Mouse (Mus musculus): ENCODE results near the gene Ntn5. TPM values are rescaled to one million over a fixed set of nuclear protein-coding genes. Genes with fewer than 3 reads are reported as not detected.
A peak's percentile ranks its signal among the peaks of the same experiment; 100 is the strongest.
"Not testable (repeated sequence)": the region's sequence is repeated elsewhere in the genome, so short reads cannot be mapped to it uniquely, and the experiment has no call there.

The Ntn5 gene
- polyA plus RNA-seq, 1 experiment from 2014 or later = 0.41 TPM

- H3K4me2 ChIP-seq (replicated peaks; ENCODE audit: low read depth) = peak overlapping the region; percentile 71
- no peaks in the 10 kb centered on the region for H3K27me3 ChIP-seq (ENCODE audit: control insufficient read depth, insufficient read depth, low read length)
- H3K9ac ChIP-seq (ENCODE audit: low read length) = peak overlapping the region; percentile 61
- WGBS = 6% methylated on average over 28 of the region's 28 CpGs
- no peaks in the 10 kb centered on the region for H3K9me3 ChIP-seq (ENCODE audit: control insufficient read depth, low read length)
- TF ChIP-seq EP300 (optimal IDR thresholded peaks at IDR 0.05) = no peak
- TF ChIP-seq CTCF (IDR thresholded peaks at IDR 0.05; ENCODE audit: low read depth) = no peak
- no peaks in the 10 kb centered on the region for H3K36me3 ChIP-seq (ENCODE audit: control insufficient read depth, insufficient read depth, low read length)
- peak overlapping the region; percentile 37 for H3K4me3 ChIP-seq (ENCODE audit: low read depth, low read length)
- ATAC-seq (ENCODE audit: low FRiP score, low TSS enrichment) (peak; percentile 92), DNase-seq (ENCODE audit: low spot score) (peak; percentile 96)
- H3K4me1 ChIP-seq (replicated peaks; ENCODE audit: control insufficient read depth, insufficient read depth) = peaks cover 17% of the 10 kb centered on the region
- peak overlapping the region; percentile 87 for H3K27ac ChIP-seq (replicated peaks)
Measured at GRCm38 (mm10) chr7:45643441-45644178, 40.2 kb upstream of the Ntn5 start.

- WGBS = 11% methylated on average over 18 of the region's 18 CpGs
- TF ChIP-seq CTCF (IDR thresholded peaks at IDR 0.05; ENCODE audit: low read depth) = no peak
- no peak for TF ChIP-seq EP300 (optimal IDR thresholded peaks at IDR 0.05)
- H3K36me3 ChIP-seq (ENCODE audit: control insufficient read depth, insufficient read depth, low read length) = no peaks in the 10 kb centered on the region
- peaks cover 17% of the 10 kb centered on the region for H3K4me1 ChIP-seq (replicated peaks; ENCODE audit: control insufficient read depth, insufficient read depth)
- H3K4me2 ChIP-seq (replicated peaks; ENCODE audit: low read depth) = peak overlapping the region; percentile 49
- H3K27me3 ChIP-seq (ENCODE audit: control insufficient read depth, insufficient read depth, low read length) = no peaks in the 10 kb centered on the region
- H3K9ac ChIP-seq (ENCODE audit: low read length) = peak overlapping the region; percentile 36; the same call in 1 of the 2 replicates
- peak overlapping the region; percentile 37 for H3K4me3 ChIP-seq (ENCODE audit: low read depth, low read length)
- peak; percentile 63 for DNase-seq (ENCODE audit: low spot score)
- H3K27ac ChIP-seq (replicated peaks) = peak overlapping the region; percentile 65
- H3K9me3 ChIP-seq (ENCODE audit: control insufficient read depth, low read length) = no peaks in the 10 kb centered on the region
- peak; percentile 11 for ATAC-seq (ENCODE audit: low FRiP score, low TSS enrichment)
Measured at GRCm38 (mm10) chr7:45644183-45644582, 39.6 kb upstream of the Ntn5 start.

- ATAC-seq (ENCODE audit: low FRiP score, low TSS enrichment) (no peak), DNase-seq (ENCODE audit: low spot score) (no peak)
- WGBS = 64% methylated on average over 6 of the region's 6 CpGs
- Histone ChIP-seq H3K36me3 (ENCODE audit: control insufficient read depth, insufficient read depth, low read length) (no peaks in the 10 kb centered on the region), H3K27me3 (ENCODE audit: control insufficient read depth, insufficient read depth, low read length) (no peaks in the 10 kb centered on the region), H3K4me1 (replicated peaks; ENCODE audit: control insufficient read depth, insufficient read depth) (peaks cover 17% of the 10 kb centered on the region), H3K9ac (ENCODE audit: low read length) (no peak overlapping the region), H3K9me3 (ENCODE audit: control insufficient read depth, low read length) (no peaks in the 10 kb centered on the region), H3K4me2 (replicated peaks; ENCODE audit: low read depth) (no peak overlapping the region), H3K4me3 (ENCODE audit: low read depth, low read length) (no peak overlapping the region), H3K27ac (replicated peaks) (no peak overlapping the region)
- TF ChIP-seq EP300 (optimal IDR thresholded peaks at IDR 0.05) (no peak), CTCF (IDR thresholded peaks at IDR 0.05; ENCODE audit: low read depth) (no peak)
Measured at GRCm38 (mm10) chr7:45644872-45645590, 38.8 kb upstream of the Ntn5 start.

GRCm38 (mm10) chr7:45645591-45645971 lies 38.2 kb upstream of the Ntn5 start:
- H3K27me3 ChIP-seq (ENCODE audit: control insufficient read depth, insufficient read depth, low read length) = no peaks in the 10 kb centered on the region
- 86% methylated on average over 7 of the region's 7 CpGs for WGBS
- no peaks in the 10 kb centered on the region for H3K36me3 ChIP-seq (ENCODE audit: control insufficient read depth, insufficient read depth, low read length)
- no peak overlapping the region for H3K27ac ChIP-seq (replicated peaks)
- no peaks in the 10 kb centered on the region for H3K9me3 ChIP-seq (ENCODE audit: control insufficient read depth, low read length)
- DNase-seq (ENCODE audit: low spot score) (no peak), ATAC-seq (ENCODE audit: low FRiP score, low TSS enrichment) (no peak)
- H3K4me3 ChIP-seq (ENCODE audit: low read depth, low read length) = no peak overlapping the region
- TF ChIP-seq CTCF (IDR thresholded peaks at IDR 0.05; ENCODE audit: low read depth) = no peak
- H3K4me2 ChIP-seq (replicated peaks; ENCODE audit: low read depth) = no peak overlapping the region
- peaks cover 17% of the 10 kb centered on the region for H3K4me1 ChIP-seq (replicated peaks; ENCODE audit: control insufficient read depth, insufficient read depth)
- no peak overlapping the region for H3K9ac ChIP-seq (ENCODE audit: low read length)

GRCm38 (mm10) chr7:45646671-45647070 lies 37.2 kb upstream of the Ntn5 start:
- Histone ChIP-seq H3K9ac (ENCODE audit: low read length) (no peak overlapping the region), H3K9me3 (ENCODE audit: control insufficient read depth, low read length) (no peaks in the 10 kb centered on the region), H3K4me3 (ENCODE audit: low read depth, low read length) (no peak overlapping the region), H3K36me3 (ENCODE audit: control insufficient read depth, insufficient read depth, low read length) (no peaks in the 10 kb centered on the region), H3K4me1 (replicated peaks; ENCODE audit: control insufficient read depth, insufficient read depth) (peaks cover 10% of the 10 kb centered on the region), H3K27me3 (ENCODE audit: control insufficient read depth, insufficient read depth, low read length) (no peaks in the 10 kb centered on the region), H3K4me2 (replicated peaks; ENCODE audit: low read depth) (no peak overlapping the region), H3K27ac (replicated peaks) (no peak overlapping the region)
- no peak for ATAC-seq (ENCODE audit: low FRiP score, low TSS enrichment)
- WGBS = 77% methylated on average over 4 of the region's 4 CpGs
- TF ChIP-seq CTCF (IDR thresholded peaks at IDR 0.05; ENCODE audit: low read depth) (no peak), EP300 (optimal IDR thresholded peaks at IDR 0.05) (no peak)
- DNase-seq (ENCODE audit: low spot score) = no peak

- Histone ChIP-seq H3K27ac (replicated peaks) (no peak overlapping the region), H3K4me2 (replicated peaks; ENCODE audit: low read depth) (no peak overlapping the region), H3K27me3 (ENCODE audit: control insufficient read depth, insufficient read depth, low read length) (no peaks in the 10 kb centered on the region), H3K9ac (ENCODE audit: low read length) (no peak overlapping the region), H3K9me3 (ENCODE audit: control insufficient read depth, low read length) (no peaks in the 10 kb centered on the region), H3K4me3 (ENCODE audit: low read depth, low read length) (no peak overlapping the region), H3K36me3 (ENCODE audit: control insufficient read depth, insufficient read depth, low read length) (no peaks in the 10 kb centered on the region), H3K4me1 (replicated peaks; ENCODE audit: control insufficient read depth, insufficient read depth) (no peaks in the 10 kb centered on the region)
- TF ChIP-seq EP300 (optimal IDR thresholded peaks at IDR 0.05) (no peak), CTCF (IDR thresholded peaks at IDR 0.05; ENCODE audit: low read depth) (no peak)
- peak; percentile 47; the same call in 1 of the 2 replicates for ATAC-seq (ENCODE audit: low FRiP score, low TSS enrichment)
- no peak for DNase-seq (ENCODE audit: low spot score)
- 71% methylated on average over 8 of the region's 8 CpGs for WGBS
Measured at GRCm38 (mm10) chr7:45649351-45649750, 34.5 kb upstream of the Ntn5 start.

GRCm38 (mm10) chr7:45650484-45650883 lies 33.3 kb upstream of the Ntn5 start:
- H3K36me3 ChIP-seq (ENCODE audit: control insufficient read depth, insufficient read depth, low read length); H3K9ac ChIP-seq (ENCODE audit: low read length); DNase-seq (ENCODE audit: low spot score); H3K9me3 ChIP-seq (ENCODE audit: control insufficient read depth, low read length); H3K4me1 ChIP-seq (replicated peaks; ENCODE audit: control insufficient read depth, insufficient read depth); H3K4me2 ChIP-seq (replicated peaks; ENCODE audit: low read depth); H3K27ac ChIP-seq (replicated peaks); H3K27me3 ChIP-seq (ENCODE audit: control insufficient read depth, insufficient read depth, low read length); H3K4me3 ChIP-seq (ENCODE audit: low read depth, low read length); ATAC-seq (ENCODE audit: low FRiP score, low TSS enrichment): not testable (repeated sequence)
- WGBS = 93% methylated on average over 19 of the region's 20 CpGs

Data from stomach, postnatal 0 days (tissue).